Mouse (Mus musculus) bone marrow macrophage, adult 2 months (primary cell): ENCODE results near the gene Pde2a. TPM values are rescaled to one million over a fixed set of nuclear protein-coding genes. Genes with fewer than 3 reads are reported as not detected.

Source experiments
- H3K27ac ChIP-seq: 2 replicates; pipeline ENCODE4 v1.5.1; 2012; ENCODE audit warnings: low read depth, low read length; ENCODE audit not compliant: insufficient read depth
- H3K4me1 ChIP-seq: 2 replicates; pipeline ENCODE4 v1.6.1; 2012; ENCODE audit warnings: low read length; ENCODE audit not compliant: control insufficient read depth, insufficient read depth
- H3K4me3 ChIP-seq: 2 replicates; pipeline ENCODE4 v1.5.1; 2012; ENCODE audit warnings: mild to moderate bottlenecking, low read length, moderate library complexity; ENCODE audit not compliant: insufficient read depth
- CTCF ChIP-seq: IDR thresholded peaks from 2 replicates; pipeline ENCODE4 v1.5.1; 2012; ENCODE audit warnings: low read depth, mild to moderate bottlenecking, low read length, moderate library complexity
- POLR2A ChIP-seq: IDR thresholded peaks from 2 replicates; pipeline ENCODE4 v1.6.1; 2012; ENCODE audit warnings: mild to moderate bottlenecking, low read depth, low read length, borderline replicate concordance
- polyA plus RNA-seq: library from polyadenylated mRNA; stranded (reverse); fragments of >200 nt; gene quantifications from 2 replicates; pipeline ENCODE4 v1.2.4, GENCODE M21; 2012; ENCODE audit not compliant: missing spikeins, insufficient read depth, insufficient read length

The Pde2a gene
- polyA plus RNA-seq, 1 experiment: 2.6 TPM

DNA sequence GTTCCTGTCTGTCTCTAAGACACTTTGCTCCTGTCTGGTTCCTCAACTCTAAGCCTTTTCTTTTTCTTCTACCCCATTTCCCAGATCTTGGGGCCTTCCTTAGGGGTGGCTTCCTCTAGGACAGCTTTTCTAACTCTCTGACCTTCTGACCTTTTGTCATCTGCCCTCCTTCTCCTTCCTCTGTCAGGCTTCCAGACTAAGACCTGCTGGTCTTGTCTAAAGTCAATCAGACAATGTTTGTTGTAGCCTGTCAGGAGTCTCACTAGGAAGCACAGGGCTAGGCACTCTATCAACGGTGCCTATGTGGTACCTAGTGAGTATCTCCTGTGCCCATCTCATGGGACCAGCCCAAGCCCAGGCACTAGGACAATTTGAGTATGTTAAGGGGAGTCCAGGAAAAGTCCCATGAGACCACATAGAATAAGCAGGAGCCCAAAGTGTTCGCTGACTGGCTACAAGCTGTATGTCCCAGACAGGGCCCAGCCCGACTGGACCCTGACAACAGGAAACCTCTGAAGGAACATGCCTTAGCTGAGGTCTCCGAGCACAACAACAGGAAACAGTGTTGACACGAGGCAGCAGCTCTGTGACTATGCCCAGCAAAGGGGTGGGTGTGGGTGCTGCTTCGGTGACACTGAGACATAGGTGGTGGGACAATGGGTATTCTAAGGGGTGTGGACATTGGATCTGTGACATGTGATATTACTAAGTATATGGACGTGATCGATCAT, 44.5 kb downstream of the Pde2a start:
- no peak for TF ChIP-seq CTCF
- no peak for TF ChIP-seq POLR2A
- Histone ChIP-seq H3K27ac (no peak overlapping the region), H3K4me1 (peaks cover 17% of the 10 kb centered on the region), H3K4me3 (no peak overlapping the region)

GRCm38 (mm10) chr7:101466581-101467081, 45.1 kb downstream of the Pde2a start:
- Histone ChIP-seq H3K4me3 (no peak overlapping the region), H3K4me1 (peaks cover 17% of the 10 kb centered on the region), H3K27ac (no peak overlapping the region)
- TF ChIP-seq POLR2A: no peak

GRCm38 (mm10) chr7:101471423-101471822, 49.9 kb downstream of the Pde2a start:
- H3K4me3 ChIP-seq: no peak overlapping the region
- H3K4me1 ChIP-seq: peaks cover 4% of the 10 kb centered on the region; the same call in 1 of the 2 replicates
- no peak overlapping the region for H3K27ac ChIP-seq
- TF ChIP-seq POLR2A (no peak), CTCF (no peak)

DNA sequence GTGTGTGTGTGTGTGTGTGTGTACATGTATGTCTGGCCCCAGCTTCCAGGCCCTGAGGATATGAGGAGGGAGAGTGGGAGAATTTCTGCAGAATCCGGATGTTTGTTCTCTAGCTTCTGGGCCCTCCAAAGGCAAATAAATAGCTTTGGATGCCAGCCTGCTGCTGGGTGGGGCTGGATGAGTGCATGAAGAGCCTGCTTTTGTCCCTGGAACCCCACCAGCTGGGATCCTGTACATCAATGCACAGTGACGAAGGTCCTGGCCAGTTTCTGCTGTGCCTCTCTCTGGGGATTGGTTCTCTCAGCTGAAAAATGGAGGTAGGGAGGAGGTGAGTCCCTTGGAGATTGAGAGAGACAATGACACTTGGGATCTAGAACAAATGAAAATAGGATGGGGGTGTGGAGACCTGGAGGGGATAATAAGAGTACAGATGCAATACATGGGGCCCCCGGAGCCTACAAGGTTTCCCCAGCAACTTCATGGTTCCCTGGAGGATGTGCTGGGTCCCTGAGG, 50.5 kb downstream of the Pde2a start:
- no peak overlapping the region for H3K27ac ChIP-seq
- H3K4me1 ChIP-seq: no peaks in the 10 kb centered on the region
- TF ChIP-seq CTCF (no peak), POLR2A (no peak)
- no peak overlapping the region for H3K4me3 ChIP-seq

- H3K27ac ChIP-seq: no peak overlapping the region
- TF ChIP-seq CTCF (no peak), POLR2A (no peak)
- no peak overlapping the region for H3K4me3 ChIP-seq
- no peaks in the 10 kb centered on the region for H3K4me1 ChIP-seq
Observed at GRCm38 (mm10) chr7:101472598-101473558, 51.4 kb downstream of the Pde2a start.

GRCm38 (mm10) chr7:101474399-101474811, 52.9 kb downstream of the Pde2a start:
- no peak overlapping the region for H3K27ac ChIP-seq

DNA sequence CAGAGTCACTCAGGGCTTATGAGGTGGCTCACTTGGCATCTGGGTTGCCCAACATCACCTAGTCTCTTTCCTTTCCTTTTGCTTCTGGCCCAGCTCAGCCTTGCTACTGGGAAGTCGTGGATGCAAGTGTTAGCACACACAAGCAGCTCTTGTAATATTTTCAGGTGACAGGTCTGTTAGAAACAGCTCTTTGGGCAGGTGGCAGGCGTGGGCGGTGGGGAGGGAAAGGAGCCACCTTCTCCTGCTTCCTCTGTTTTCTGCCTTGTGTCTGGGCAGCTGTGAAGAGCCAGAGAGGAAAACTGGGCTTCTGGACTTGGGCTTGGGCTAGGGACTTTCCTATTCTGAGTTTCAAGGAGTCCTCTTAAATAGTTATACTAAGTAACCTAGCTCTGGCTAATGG, 54.5 kb downstream of the Pde2a start:
- Histone ChIP-seq H3K4me3 (no peak overlapping the region), H3K27ac (no peak overlapping the region), H3K4me1 (no peaks in the 10 kb centered on the region)
- TF ChIP-seq CTCF (no peak), POLR2A (no peak)

More at GRCm38 (mm10) chr7:101474399-101474811, 52.9 kb downstream of the Pde2a start:
- TF ChIP-seq CTCF (no peak), POLR2A (no peak)
- H3K4me3 ChIP-seq: no peak overlapping the region
- no peaks in the 10 kb centered on the region for H3K4me1 ChIP-seq

DNA sequence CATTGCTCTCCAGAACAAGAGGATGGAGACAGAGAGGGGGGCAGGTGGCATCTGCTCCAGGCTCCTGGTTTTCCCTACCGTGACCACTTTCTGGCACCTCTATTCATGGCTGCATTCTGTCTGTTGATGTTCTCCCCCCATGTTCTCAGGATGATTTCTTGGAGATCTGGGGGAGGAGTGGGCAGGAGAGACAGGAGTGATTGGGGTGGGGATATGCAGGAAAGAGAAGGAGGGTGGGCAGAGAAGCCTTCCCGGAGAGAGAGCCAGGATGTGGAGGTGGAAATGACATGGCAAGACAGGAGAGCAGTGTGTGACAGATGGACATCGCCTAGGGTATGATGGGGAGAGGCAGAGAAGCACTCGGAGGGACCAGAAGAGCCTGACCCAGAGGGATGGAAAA, 55.0 kb downstream of the Pde2a start:
- no peak overlapping the region for H3K4me3 ChIP-seq
- no peak overlapping the region for H3K27ac ChIP-seq
- TF ChIP-seq CTCF (no peak), POLR2A (no peak)
- no peaks in the 10 kb centered on the region for H3K4me1 ChIP-seq

DNA sequence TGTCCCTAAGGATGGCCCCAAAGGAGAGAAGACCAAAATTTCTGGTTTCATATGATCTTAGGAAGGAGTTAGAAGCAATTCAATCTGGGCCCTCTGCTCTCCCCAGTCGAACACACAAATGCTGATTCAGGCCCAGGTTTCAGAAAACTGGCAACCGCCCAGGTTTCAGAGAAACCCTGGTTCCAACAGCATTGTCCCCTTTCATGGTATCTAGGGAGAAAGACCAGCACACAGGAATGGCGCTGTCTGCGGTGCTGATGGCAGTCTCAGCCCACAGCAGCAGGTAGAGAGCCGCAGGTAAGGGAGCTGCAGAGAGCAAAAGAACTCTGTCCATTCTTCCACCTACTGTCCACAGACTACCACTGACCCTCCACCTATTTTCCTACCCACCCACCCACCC, 55.7 kb downstream of the Pde2a start:
- TF ChIP-seq CTCF (no peak), POLR2A (no peak)
- no peak overlapping the region for H3K4me3 ChIP-seq
- no peak overlapping the region for H3K27ac ChIP-seq
- no peaks in the 10 kb centered on the region for H3K4me1 ChIP-seq

- no peak overlapping the region for H3K4me3 ChIP-seq
- TF ChIP-seq POLR2A (no peak), CTCF (no peak)
- H3K4me1 ChIP-seq: no peaks in the 10 kb centered on the region
- no peak overlapping the region for H3K27ac ChIP-seq
Observed at GRCm38 (mm10) chr7:101478099-101478498, 56.6 kb downstream of the Pde2a start.
